Mouse (Mus musculus) embryonic facial prominence, embryonic 15.5 days (tissue): ENCODE measurements around the gene Ryk. TPM values are rescaled to one million over a fixed set of nuclear protein-coding genes. Genes with fewer than 3 reads are reported as not detected.

Source experiments
- ATAC-seq: fragments of 200-750 bp; cut with Nextera tagmentation; 2 replicates; pipeline ENCODE4 v1.8.0; 2017; ENCODE audit warnings: low read depth, moderate TSS enrichment; ENCODE audit not compliant: insufficient number of reproducible peaks, low FRiP score, low TSS enrichment
- H3K27ac ChIP-seq: fragments of 300-500 bp; sonication (generic); replicated peaks from 2 replicates; pipeline ENCODE4 v1.5.1; 2015; ENCODE audit warnings: mild to moderate bottlenecking, inconsistent platforms
- H3K27me3 ChIP-seq: fragments of 300-500 bp; sonication (generic); 2 replicates; pipeline ENCODE4 v1.6.1; 2015; ENCODE audit warnings: inconsistent platforms
- H3K36me3 ChIP-seq: fragments of 300-500 bp; sonication (generic); 2 replicates; pipeline ENCODE4 v1.6.1; 2015; ENCODE audit warnings: mild to moderate bottlenecking, inconsistent platforms
- H3K4me1 ChIP-seq: fragments of 300-500 bp; sonication (generic); 2 replicates; pipeline ENCODE4 v1.6.1; 2015; ENCODE audit warnings: inconsistent platforms
- H3K4me2 ChIP-seq: fragments of 300-500 bp; sonication (generic); replicated peaks from 2 replicates; pipeline ENCODE4 v1.6.1; 2015; ENCODE audit warnings: mild to moderate bottlenecking, inconsistent platforms
- H3K4me3 ChIP-seq: fragments of 300-500 bp; sonication (generic); replicated peaks from 2 replicates; pipeline ENCODE4 v1.5.1; 2015; ENCODE audit warnings: mild to moderate bottlenecking, inconsistent platforms
- H3K9ac ChIP-seq: fragments of 300-500 bp; sonication (generic); 2 replicates; pipeline ENCODE4 v1.6.1; 2015; ENCODE audit warnings: inconsistent platforms
- H3K9me3 ChIP-seq: fragments of 300-500 bp; sonication (generic); replicated peaks from 2 replicates; pipeline ENCODE4 v1.6.1; 2016; ENCODE audit warnings: inconsistent platforms
- WGBS: fragments of 180-500 bp; shearing (Covaris S2); methylation state at CpG from one replicate; pipeline ENCODE4 v1.1.7; 2015; 5-methylcytosine and 5-hydroxymethylcytosine counted together
- polyA plus RNA-seq: library from polyadenylated mRNA; unstranded; fragments of >200 nt; fragmentation: Nextera tagmentation; extraction: Ambion mirVana; gene quantifications from 2 replicates; pipeline ENCODE4 v1.2.1, GENCODE M21; 2015

Gene Ryk
- polyA plus RNA-seq, 1 experiment from 2014 or later: 24.8 TPM

DNA sequence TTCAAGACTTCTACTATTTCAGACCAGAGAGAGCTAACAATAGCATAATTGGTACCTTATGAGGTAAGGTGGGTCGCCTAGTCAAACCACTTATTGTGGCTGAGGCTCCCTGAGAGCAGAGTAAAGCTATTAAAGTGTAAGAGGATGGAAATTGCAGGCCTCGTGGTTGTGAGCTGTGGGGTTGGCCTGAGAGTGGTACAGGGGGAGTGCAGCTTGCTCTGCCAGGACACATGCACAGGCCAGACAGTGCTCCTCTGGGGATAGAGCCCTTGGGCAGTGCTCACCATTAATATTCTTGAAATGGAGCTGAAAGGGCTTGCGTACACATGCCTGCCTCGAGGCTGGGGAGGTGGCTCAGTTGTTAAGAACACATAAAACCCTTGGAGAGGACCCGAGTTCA is 23.6 kb downstream of the Ryk start:
- no peak overlapping the region for H3K4me2 ChIP-seq
- peaks cover 30% of the 10 kb centered on the region for H3K4me1 ChIP-seq
- no peak overlapping the region for H3K4me3 ChIP-seq
- WGBS: 61% methylated on average over 5 of the region's 5 CpGs
- H3K9ac ChIP-seq: no peak overlapping the region
- no peak overlapping the region for H3K27ac ChIP-seq
- no peaks in the 10 kb centered on the region for H3K27me3 ChIP-seq
- ATAC-seq: peak; percentile 81
- H3K9me3 ChIP-seq: no peaks in the 10 kb centered on the region
- H3K36me3 ChIP-seq: peaks cover 7% of the 10 kb centered on the region; the same call in 1 of the 2 replicates

DNA sequence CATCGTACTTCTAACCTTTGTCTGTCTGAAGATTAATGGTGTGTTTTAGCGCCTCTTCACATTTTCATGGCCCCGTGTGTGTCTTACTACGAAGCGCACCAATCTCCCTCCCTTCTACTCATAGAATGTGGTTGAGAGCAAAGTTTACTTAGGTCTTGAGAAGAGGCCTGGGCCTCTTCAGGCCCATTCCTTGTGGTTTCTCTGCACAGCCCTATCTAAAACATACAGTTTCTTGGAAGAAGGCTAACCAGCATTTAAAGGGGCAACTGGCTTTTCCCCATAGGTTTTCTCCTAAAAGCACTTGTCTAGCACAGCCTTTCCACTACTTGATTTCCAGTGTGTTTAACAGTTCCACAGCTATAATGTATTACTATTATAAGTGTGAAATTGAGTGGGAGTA is 24.7 kb downstream of the Ryk start:
- no peak for ATAC-seq
- 77% methylated on average over 5 of the region's 5 CpGs for WGBS
- H3K36me3 ChIP-seq: peaks cover 8% of the 10 kb centered on the region; the same call in 1 of the 2 replicates
- peaks cover 38% of the 10 kb centered on the region for H3K4me1 ChIP-seq
- H3K27me3 ChIP-seq: no peaks in the 10 kb centered on the region
- no peak overlapping the region for H3K9ac ChIP-seq
- no peaks in the 10 kb centered on the region for H3K9me3 ChIP-seq
- no peak overlapping the region for H3K4me2 ChIP-seq
- no peak overlapping the region for H3K27ac ChIP-seq
- H3K4me3 ChIP-seq: no peak overlapping the region

DNA sequence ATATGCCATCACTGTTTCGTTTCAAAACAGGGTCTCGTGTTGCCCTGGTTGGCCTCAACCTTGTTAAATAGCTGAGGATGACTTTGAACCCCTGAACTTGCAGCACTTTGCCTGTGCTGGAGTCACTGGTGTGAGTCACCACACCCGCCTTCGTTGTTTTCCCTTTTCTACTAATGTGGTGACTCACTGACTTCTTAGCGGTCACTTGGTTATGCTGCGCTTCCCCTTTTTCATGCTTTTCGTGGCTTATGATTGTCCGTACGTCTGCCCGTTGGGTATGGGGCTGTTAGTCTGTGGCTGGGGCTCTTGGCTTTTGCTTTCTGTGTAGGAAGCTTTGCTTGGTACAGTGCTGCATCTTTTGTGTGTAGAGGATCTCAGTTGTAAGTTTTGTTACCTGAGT is 25.2 kb downstream of the Ryk start:
- H3K4me1 ChIP-seq: peaks cover 44% of the 10 kb centered on the region
- H3K4me2 ChIP-seq: no peak overlapping the region
- H3K9me3 ChIP-seq: no peaks in the 10 kb centered on the region
- no peak overlapping the region for H3K4me3 ChIP-seq
- H3K27me3 ChIP-seq: no peaks in the 10 kb centered on the region
- no peak overlapping the region for H3K9ac ChIP-seq
- no peak overlapping the region for H3K27ac ChIP-seq
- peaks cover 8% of the 10 kb centered on the region; the same call in 1 of the 2 replicates for H3K36me3 ChIP-seq
- ATAC-seq: no peak
- 89% methylated on average over 10 of the region's 10 CpGs for WGBS

DNA sequence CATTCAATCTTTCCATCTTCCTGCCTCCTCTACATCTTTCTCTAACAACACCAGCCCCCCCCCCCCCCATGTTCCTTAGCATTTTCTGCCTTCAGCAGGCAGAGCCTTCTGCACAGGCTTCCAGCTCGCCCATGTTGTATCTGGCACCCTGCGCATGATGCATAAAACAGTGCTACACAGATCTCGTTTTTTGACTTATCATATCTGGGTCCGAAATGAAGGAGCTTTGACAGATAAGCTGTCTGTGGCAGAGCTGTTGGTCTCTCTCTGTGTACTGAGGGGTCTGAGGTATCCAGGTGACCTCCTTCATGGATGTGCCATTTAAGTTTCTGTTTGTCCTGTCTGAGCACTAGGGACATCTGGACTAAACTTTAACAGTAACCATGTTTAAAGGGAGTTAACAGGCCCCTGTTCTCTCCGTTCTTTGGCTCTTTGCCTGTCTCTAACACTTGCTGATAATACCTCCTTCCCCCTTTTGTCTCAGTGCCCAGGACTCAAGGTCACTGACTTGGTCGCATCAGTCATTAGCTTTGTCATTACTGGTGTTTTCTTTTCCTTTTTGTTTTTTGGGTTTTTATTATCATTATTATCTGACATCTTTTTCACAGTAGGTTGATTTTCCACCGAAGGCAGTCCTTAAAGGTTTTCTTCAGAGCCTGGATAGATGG is 26.2 kb downstream of the Ryk start:
- no peak overlapping the region for H3K4me2 ChIP-seq
- H3K27ac ChIP-seq: no peak overlapping the region
- H3K9ac ChIP-seq: no peak overlapping the region
- WGBS: 83% methylated on average over 7 of the region's 7 CpGs
- H3K36me3 ChIP-seq: peaks cover 10% of the 10 kb centered on the region; the same call in 1 of the 2 replicates
- no peak for ATAC-seq
- H3K27me3 ChIP-seq: no peaks in the 10 kb centered on the region
- peaks cover 53% of the 10 kb centered on the region for H3K4me1 ChIP-seq
- no peak overlapping the region for H3K4me3 ChIP-seq
- H3K9me3 ChIP-seq: no peaks in the 10 kb centered on the region

DNA sequence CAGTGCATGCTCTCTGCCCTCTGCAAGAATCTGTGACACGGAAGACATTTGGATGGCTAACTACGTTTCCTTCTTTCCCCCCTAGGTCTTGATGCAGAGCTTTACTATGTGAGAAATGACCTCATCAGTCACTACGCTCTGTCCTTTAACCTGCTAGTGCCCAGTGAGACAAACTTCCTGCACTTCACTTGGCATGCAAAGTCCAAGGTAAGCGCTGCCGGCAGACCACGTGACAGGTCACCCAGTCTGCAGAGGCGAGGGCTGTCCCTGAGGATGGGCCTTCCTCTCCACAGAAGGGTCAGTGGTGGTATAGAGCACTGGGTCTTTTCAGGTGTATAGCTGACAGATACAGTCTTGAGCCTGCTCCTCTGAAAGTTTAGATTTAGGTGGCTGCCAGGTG is 27.1 kb downstream of the Ryk start:
- 76% methylated on average over 7 of the region's 7 CpGs for WGBS
- H3K9ac ChIP-seq: no peak overlapping the region

DNA sequence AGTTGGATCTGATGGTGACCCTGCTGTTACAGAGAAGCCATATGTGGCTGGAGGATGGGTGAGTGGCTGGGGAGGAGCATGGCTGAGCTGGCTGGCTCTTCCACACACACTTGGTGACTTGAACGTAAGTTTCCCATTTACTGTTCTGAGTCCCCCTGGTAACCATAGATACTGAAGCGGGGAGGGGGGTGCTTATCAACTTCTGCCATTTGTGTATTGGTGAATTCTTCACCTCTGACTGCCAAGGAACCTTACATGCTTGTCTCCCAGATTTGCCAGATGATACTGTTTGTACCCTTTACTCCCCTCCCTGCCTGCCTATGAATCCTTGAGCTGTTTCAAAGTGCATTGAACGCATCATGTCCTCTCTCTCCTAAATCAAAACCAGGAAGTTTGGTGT is 27.5 kb downstream of the Ryk start:
- peaks cover 62% of the 10 kb centered on the region for H3K4me1 ChIP-seq
- 0 out of 2 replicates have a peak overlapping the region, but pooled peaks have one; percentile 28 for H3K27ac ChIP-seq
- no peak overlapping the region for H3K9ac ChIP-seq
- H3K27me3 ChIP-seq: no peaks in the 10 kb centered on the region
- no peaks in the 10 kb centered on the region for H3K9me3 ChIP-seq
- no peak overlapping the region for H3K4me3 ChIP-seq
- WGBS: 56% methylated on average over 3 of the region's 3 CpGs
- no peak overlapping the region for H3K4me2 ChIP-seq
- peaks cover 7% of the 10 kb centered on the region; the same call in 1 of the 2 replicates for H3K36me3 ChIP-seq
- no peak for ATAC-seq

More for the DNA sequence above, 27.1 kb downstream of the Ryk start:
- Histone ChIP-seq H3K4me1 (peaks cover 62% of the 10 kb centered on the region), H3K36me3 (peaks cover 11% of the 10 kb centered on the region; the same call in 1 of the 2 replicates), H3K9me3 (no peaks in the 10 kb centered on the region), H3K27ac (0 out of 2 replicates have a peak overlapping the region, but pooled peaks have one; percentile 17), H3K27me3 (no peaks in the 10 kb centered on the region), H3K4me2 (no peak overlapping the region), H3K4me3 (no peak overlapping the region)
- ATAC-seq: no peak

DNA sequence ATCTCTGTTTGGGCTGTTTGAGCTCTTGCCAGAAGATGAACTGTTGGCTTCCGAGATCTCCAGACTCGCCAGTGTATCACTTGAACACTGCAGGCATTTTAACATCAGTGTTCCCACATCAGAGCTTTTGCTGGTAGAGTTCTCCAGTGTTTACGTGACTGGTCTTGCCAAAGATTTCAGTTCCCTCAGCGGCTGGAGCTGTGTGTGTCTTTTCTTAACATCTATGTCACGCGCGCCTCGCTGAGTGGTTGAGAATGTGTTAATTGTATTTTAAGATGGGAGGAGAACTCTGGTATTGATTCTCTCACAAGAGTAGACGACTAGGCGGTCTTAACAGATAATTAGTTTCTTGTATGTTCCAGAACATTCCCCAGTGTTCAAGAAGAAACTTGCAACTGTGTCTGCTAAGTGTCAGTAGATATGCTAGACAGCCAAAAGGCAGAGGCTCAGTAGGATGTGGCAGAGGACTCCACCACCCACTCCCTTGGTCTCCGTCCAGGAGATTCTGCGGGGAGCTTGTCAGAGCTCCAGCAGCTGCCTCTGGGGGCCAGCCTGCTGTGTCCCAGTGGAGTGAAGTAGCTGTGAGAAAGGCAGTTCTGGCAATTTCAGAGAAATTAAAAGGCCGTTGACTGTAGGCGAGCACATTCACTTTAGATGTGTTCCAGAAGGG is 29.3 kb downstream of the Ryk start:
- Histone ChIP-seq H3K9ac (no peak overlapping the region), H3K9me3 (no peaks in the 10 kb centered on the region), H3K4me2 (no peak overlapping the region), H3K4me3 (no peak overlapping the region), H3K4me1 (peaks cover 58% of the 10 kb centered on the region), H3K27ac (peak overlapping the region; percentile 85), H3K27me3 (no peaks in the 10 kb centered on the region), H3K36me3 (peaks cover 16% of the 10 kb centered on the region)
- peak; percentile 79 for ATAC-seq
- 33% methylated on average over 14 of the region's 14 CpGs for WGBS

DNA sequence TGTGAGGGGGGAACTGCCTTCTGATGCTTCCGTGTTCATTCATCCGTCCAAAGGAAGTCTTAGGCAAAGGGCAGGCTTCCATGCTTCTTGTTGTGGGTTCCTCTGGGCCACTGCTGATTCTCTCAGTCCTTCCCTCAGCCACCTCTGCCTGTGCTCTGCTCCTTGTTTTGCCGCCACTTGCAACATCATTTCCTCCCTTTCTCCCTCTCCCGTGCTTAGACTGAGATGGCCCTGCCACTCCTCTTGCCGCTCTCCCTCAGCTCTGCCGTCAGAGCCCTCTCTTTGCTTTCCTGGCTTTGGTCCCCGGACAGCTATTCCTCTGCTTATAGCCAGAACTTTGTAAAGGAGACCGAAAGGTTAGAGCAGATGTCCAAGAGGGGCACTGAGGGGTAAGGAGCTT is 30.2 kb downstream of the Ryk start:
- 64% methylated on average over 8 of the region's 8 CpGs for WGBS
- Histone ChIP-seq H3K4me1 (peaks cover 58% of the 10 kb centered on the region), H3K9me3 (no peaks in the 10 kb centered on the region), H3K27ac (peak overlapping the region; percentile 85), H3K9ac (0 out of 2 replicates have a peak overlapping the region, but pooled peaks have one; percentile 4), H3K4me3 (no peak overlapping the region), H3K27me3 (no peaks in the 10 kb centered on the region), H3K36me3 (peaks cover 22% of the 10 kb centered on the region), H3K4me2 (no peak overlapping the region)
- ATAC-seq: no peak

DNA sequence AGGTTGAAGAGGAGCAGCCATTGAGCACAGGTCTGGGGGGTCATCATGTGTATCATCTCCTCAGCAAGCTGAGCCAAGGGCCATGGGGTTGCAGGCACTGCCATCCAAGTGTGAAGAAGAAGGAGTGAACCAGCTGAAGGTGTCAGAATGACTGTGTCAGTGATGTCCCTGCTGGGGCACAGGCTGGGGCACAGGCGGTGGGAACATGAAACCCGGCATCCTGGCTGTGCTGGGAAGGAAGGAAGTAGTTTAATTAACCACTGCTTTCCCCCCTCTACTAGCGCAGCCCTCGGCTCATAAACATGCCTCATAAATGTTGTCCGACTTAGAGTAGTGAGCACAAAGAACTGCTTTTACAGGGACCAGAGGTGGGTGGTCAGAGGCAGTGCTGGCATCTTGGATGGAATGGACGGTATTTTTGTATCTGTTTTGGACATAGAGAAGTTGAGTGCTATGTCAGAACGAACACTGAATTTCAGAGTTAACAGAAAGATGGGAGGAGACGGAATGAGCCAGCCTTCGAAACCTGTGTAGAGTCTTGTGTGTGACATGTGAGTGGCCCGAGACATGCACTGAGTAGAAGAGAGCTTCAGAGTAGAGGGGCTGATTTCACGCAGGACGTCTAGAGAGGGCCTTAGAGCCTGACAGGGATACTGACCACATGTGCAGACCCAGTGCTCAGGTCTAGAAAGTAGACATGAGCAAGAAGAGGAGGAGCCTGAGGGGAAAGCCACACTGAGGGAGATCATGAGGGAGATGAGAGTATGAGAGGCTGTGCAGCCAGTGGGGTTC is 31.4 kb downstream of the Ryk start:
- Histone ChIP-seq H3K4me1 (peaks cover 53% of the 10 kb centered on the region), H3K36me3 (peaks cover 25% of the 10 kb centered on the region), H3K9ac (no peak overlapping the region), H3K9me3 (no peaks in the 10 kb centered on the region), H3K4me2 (no peak overlapping the region), H3K4me3 (no peak overlapping the region), H3K27ac (0 out of 2 replicates have a peak overlapping the region, but pooled peaks have one; percentile 85), H3K27me3 (no peaks in the 10 kb centered on the region)
- no peak for ATAC-seq
- WGBS: 53% methylated on average over 12 of the region's 12 CpGs

DNA sequence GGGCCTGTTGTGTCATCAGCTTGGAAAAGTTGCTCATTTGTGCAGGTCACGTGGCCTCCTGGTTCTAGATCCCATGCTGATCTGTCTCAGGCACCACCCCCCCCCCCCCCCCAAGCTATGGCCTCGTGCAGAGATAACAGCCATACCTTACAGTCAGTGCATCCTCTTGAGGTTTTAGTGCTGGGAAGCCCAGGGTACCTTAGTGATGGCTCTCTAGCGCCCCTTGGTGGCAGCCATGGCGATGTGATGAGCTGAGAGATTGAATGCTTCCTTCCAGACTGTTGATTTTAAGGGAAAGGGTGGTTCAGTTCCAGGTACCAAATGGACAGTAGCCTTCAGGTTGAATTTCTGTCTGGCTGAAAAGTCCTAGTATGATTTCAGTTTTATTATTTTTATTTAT is 32.2 kb downstream of the Ryk start:
- H3K27ac ChIP-seq: 0 out of 2 replicates have a peak overlapping the region, but pooled peaks have one; percentile 22
- no peak overlapping the region for H3K4me2 ChIP-seq
- H3K27me3 ChIP-seq: no peaks in the 10 kb centered on the region
- peaks cover 32% of the 10 kb centered on the region for H3K36me3 ChIP-seq
- no peak overlapping the region for H3K9ac ChIP-seq
- ATAC-seq: no peak; the same call in 1 of the 2 replicates
- peaks cover 46% of the 10 kb centered on the region for H3K4me1 ChIP-seq
- WGBS: 17% methylated on average over 4 of the region's 4 CpGs
- H3K9me3 ChIP-seq: no peaks in the 10 kb centered on the region
- no peak overlapping the region for H3K4me3 ChIP-seq

DNA sequence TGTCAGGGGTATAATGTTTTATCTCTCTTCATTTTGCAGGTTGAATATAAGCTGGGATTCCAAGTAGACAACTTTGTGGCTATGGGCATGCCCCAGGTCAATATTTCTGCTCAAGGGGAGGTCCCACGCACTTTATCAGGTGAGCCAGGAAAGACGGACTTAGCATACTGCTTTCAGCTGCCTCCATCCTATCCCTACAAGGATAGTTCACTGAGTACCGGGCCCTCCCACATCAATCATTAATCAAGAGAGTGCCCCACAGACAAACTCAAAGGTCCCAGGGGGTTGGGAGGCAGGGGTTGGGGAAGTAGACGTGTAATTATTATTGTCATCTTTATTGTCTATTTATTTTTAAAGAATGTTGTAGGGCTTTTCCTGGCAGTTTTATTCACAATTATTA is 32.8 kb downstream of the Ryk start:
- ATAC-seq: no peak
- 90% methylated on average over 4 of the region's 4 CpGs for WGBS

More for the DNA sequence above, 32.8 kb downstream of the Ryk start:
- H3K4me3 ChIP-seq: no peak overlapping the region
- H3K4me2 ChIP-seq: no peak overlapping the region
- peaks cover 35% of the 10 kb centered on the region for H3K36me3 ChIP-seq
- no peak overlapping the region for H3K27ac ChIP-seq
- H3K9me3 ChIP-seq: no peaks in the 10 kb centered on the region
- H3K4me1 ChIP-seq: peaks cover 40% of the 10 kb centered on the region
- no peak overlapping the region for H3K9ac ChIP-seq
- H3K27me3 ChIP-seq: no peaks in the 10 kb centered on the region
